Comparison of ENCODE assay signal across 1 mouse cellular context in the genomic region with DNA sequence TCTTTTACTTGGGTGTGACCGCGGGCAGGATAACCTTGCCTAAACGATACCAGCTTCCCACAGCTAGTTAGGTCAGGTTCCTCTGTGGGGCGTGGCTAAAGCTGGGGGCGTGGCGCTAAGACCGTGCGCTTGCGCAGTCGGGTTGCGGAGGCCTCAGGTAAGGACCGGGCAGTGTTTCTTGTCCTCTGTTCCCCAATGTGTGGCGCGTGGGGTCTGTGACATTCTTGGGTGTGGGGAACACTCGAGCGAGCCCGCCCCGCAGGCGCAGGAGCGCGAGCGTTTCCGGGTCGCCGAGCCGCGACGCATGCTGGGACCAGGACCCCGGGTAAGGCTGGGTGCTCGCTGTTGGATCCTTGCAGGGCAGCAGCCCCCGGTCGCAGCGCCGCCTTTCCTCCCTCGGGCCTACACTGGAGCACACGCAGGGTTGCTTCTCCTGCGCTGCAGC.
TF ChIP-seq lines count a peak whose summit lies in the region.

A gene (plus strand): TSS at position 132 of the 445 bp plus-strand sequence.

TF ChIP-seq in CH12.LX, 34 proteins besides CTCF, POLR2A, EP300 and RAD21 (continued from another document):
- TF ChIP-seq TBP (conservative IDR thresholded peaks at IDR 0.05; ENCODE audit: low read depth, low read length) (0 out of 2 replicates have a peak, but pooled peaks have one; percentile 9), CHD1 (IDR thresholded peaks at IDR 0.05; ENCODE audit: low read depth, low read length) (no peak), ZNF384 (IDR thresholded peaks at IDR 0.05; ENCODE audit: low read depth, low read length) (no peak), BHLHE40 (IDR thresholded peaks at IDR 0.05; ENCODE audit: low read depth, low read length) (peak; percentile 6; the same call in 1 of the 2 replicates), IRF4 (IDR thresholded peaks at IDR 0.05; ENCODE audit: low read depth, low read length) (no peak), TCF12 (IDR thresholded peaks at IDR 0.05; ENCODE audit: low read depth, low read length) (peak; percentile 66; the same call in 1 of the 2 replicates), KAT2A (IDR thresholded peaks at IDR 0.05; ENCODE audit: insufficient replicate concordance, low read length) (peak; percentile 69; the same call in 1 of the 2 replicates), CHD2 (IDR thresholded peaks at IDR 0.05; ENCODE audit: low read length) (peak; percentile 38; the same call in 1 of the 2 replicates), NELFE (IDR thresholded peaks at IDR 0.05; ENCODE audit: low read depth, low read length) (peak; percentile 89), HCFC1 (IDR thresholded peaks at IDR 0.05; ENCODE audit: low read depth, low read length) (peak; percentile 83), MAX (IDR thresholded peaks at IDR 0.05; ENCODE audit: low read length) (peak; percentile 85), ELF1 (IDR thresholded peaks at IDR 0.05; ENCODE audit: low read depth, low read length) (peak; percentile 90), MEF2A (IDR thresholded peaks at IDR 0.05; ENCODE audit: borderline replicate concordance, low read depth, low read length) (0 out of 2 replicates have a peak, but pooled peaks have one; percentile 43)
TF ChIP-seq in CH12.LX: peak in this region for 15.
